Mouse (Mus musculus): Measurements from ENCODE around the gene Sqstm1.

DNA sequence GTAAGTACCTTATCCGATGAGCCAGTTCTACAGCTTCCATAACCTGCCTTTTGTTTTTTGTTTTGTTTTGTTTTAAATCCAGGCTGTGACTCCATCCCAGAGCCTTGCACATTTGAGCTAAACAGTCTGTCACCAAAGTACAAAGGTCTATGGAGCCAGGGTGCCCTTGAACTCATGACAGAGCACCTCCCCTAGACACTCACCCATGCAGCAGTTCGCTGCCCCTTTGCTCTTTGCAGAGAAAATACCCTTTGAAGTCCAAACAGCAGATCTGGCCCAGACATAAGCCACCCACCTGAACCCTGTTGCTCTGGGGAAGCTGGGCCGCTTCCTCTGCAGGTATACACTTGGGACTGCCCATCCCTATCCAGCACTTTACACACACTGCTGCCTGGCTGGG, 9.0 kb downstream of the Sqstm1 start:
- no peak for TF ChIP-seq JUN (IDR thresholded peaks at IDR 0.05; ENCODE audit: insufficient read depth, low read depth, low read length)
- no peak for TF ChIP-seq CTCF (conservative IDR thresholded peaks at IDR 0.05 in 1 of 2, IDR thresholded peaks at IDR 0.05 in 1 of 2; ENCODE audit: low read depth in 2 of 2, low read length in 2 of 2)
- TF ChIP-seq HCFC1 (IDR thresholded peaks at IDR 0.05; ENCODE audit: low read depth, low read length), result no peak
- TF ChIP-seq POLR2A (IDR thresholded peaks at IDR 0.05; ENCODE audit: low read depth, low read length), result no peak; the same call in 1 of the 2 replicates
- no peak for TF ChIP-seq E2F4 (IDR thresholded peaks at IDR 0.05; ENCODE audit: insufficient replicate concordance, low read depth, low read length)
- TF ChIP-seq RAD21 (IDR thresholded peaks at IDR 0.05; ENCODE audit: low read depth, low read length), result no peak
- TF ChIP-seq MEF2A (IDR thresholded peaks at IDR 0.05; ENCODE audit: borderline replicate concordance, low read depth, low read length), result no peak
- no peak for TF ChIP-seq ZNF384 (IDR thresholded peaks at IDR 0.05; ENCODE audit: low read depth, low read length)
